Mouse (Mus musculus) thymus, adult 2 months (tissue): ENCODE measurements around the gene Cyb5r1. TPM values are rescaled to one million over a fixed set of nuclear protein-coding genes. Genes with fewer than 3 reads are reported as not detected.
A peak's percentile ranks its signal among the peaks of the same experiment; 100 is the strongest.

Experiments used
- DNase-seq: peaks from one replicate; pipeline ENCODE4 v3.0.0; 2021
- H3K27ac ChIP-seq: fragments of 200-500 bp; 2 replicates; pipeline ENCODE4 v1.5.1; 2012; ENCODE audit warnings: low read length, control low read depth; ENCODE audit not compliant: control insufficient read depth, insufficient read depth
- H3K27me3 ChIP-seq: fragments of 200-500 bp; 2 replicates; pipeline ENCODE4 v1.6.1; 2012; ENCODE audit warnings: mild to moderate bottlenecking, low read length, moderate library complexity, mixed read lengths; ENCODE audit not compliant: control insufficient read depth, insufficient read depth
- H3K36me3 ChIP-seq: fragments of 200-500 bp; 2 replicates; pipeline ENCODE4 v1.6.1; 2012; ENCODE audit warnings: mild to moderate bottlenecking, low read length, moderate library complexity; ENCODE audit not compliant: control insufficient read depth, insufficient read depth
- H3K4me1 ChIP-seq: fragments of 200-500 bp; replicated peaks from 2 replicates; pipeline ENCODE4 v1.6.1; 2012; ENCODE audit warnings: low read length; ENCODE audit not compliant: control insufficient read depth, insufficient read depth
- H3K4me3 ChIP-seq: fragments of 200-500 bp; 2 replicates; pipeline ENCODE4 v1.5.1; 2012; ENCODE audit warnings: mild to moderate bottlenecking, low read length, control low read depth, moderate library complexity; ENCODE audit not compliant: control insufficient read depth, insufficient read depth
- CTCF ChIP-seq: fragments of 200-500 bp; IDR thresholded peaks from 2 replicates; pipeline ENCODE4 v1.5.1; 2012; ENCODE audit warnings: mild to moderate bottlenecking, control low read depth, low read length, moderate library complexity, borderline replicate concordance; ENCODE audit not compliant: control insufficient read depth, poor library complexity, insufficient read depth; ENCODE audit errors: extremely low read depth
- POLR2A ChIP-seq: fragments of 200-500 bp; IDR thresholded peaks from 2 replicates; pipeline ENCODE4 v1.6.1; 2012; ENCODE audit warnings: mild to moderate bottlenecking, low read length, control low read depth, moderate library complexity; ENCODE audit not compliant: control insufficient read depth, poor library complexity, insufficient read depth; ENCODE audit errors: extremely low read depth
- WGBS: fragments of 180-500 bp; shearing (Covaris S2); methylation state at CpG from one replicate; pipeline ENCODE4 v1.1.7; 2018; 5-methylcytosine and 5-hydroxymethylcytosine counted together
- polyA plus RNA-seq: library from polyadenylated mRNA; depleted of rRNA; stranded (reverse); fragments of >200 nt; gene quantifications from 2 replicates; pipeline ENCODE4 v1.2.3, GENCODE M21; 2012

Cyb5r1 gene
- polyA plus RNA-seq, 1 experiment = 47.2 TPM

- Histone ChIP-seq H3K36me3 (no peaks in the 10 kb centered on the region), H3K27me3 (no peaks in the 10 kb centered on the region; the same call in 1 of the 2 replicates), H3K4me1 (peaks cover 7% of the 10 kb centered on the region; the same call in 1 of the 2 replicates), H3K4me3 (no peak within 1 kb of the TSS), H3K27ac (no peak within 1 kb of the TSS)
- WGBS = 94% methylated on average over 1 of the region's 1 CpGs
- DNase-seq = no peak
- TF ChIP-seq POLR2A (no peak), CTCF (no peak)
Measured at GRCm38 (mm10) chr1:134385666-134386065, 19.7 kb upstream of the Cyb5r1 start, which contains the start of gene 4933406M09Rik. 4933406M09Rik (plus strand) TSS chr1:134385940.

- TF ChIP-seq CTCF (no peak), POLR2A (no peak)
- 89% methylated on average over 5 of the region's 5 CpGs for WGBS
- Histone ChIP-seq H3K36me3 (no peaks in the 10 kb centered on the region), H3K27ac (no peak overlapping the region), H3K27me3 (no peaks in the 10 kb centered on the region), H3K4me3 (no peak overlapping the region), H3K4me1 (no peaks in the 10 kb centered on the region)
- DNase-seq = no peak
Measured at GRCm38 (mm10) chr1:134393827-134394226, 11.5 kb upstream of the Cyb5r1 start.

- Histone ChIP-seq H3K4me1 (no peaks in the 10 kb centered on the region), H3K27me3 (no peaks in the 10 kb centered on the region), H3K4me3 (no peak overlapping the region), H3K27ac (no peak overlapping the region), H3K36me3 (no peaks in the 10 kb centered on the region)
- WGBS = 93% methylated on average over 12 of the region's 12 CpGs
- DNase-seq = no peak
- TF ChIP-seq CTCF (no peak), POLR2A (no peak)
Measured at GRCm38 (mm10) chr1:134398210-134398609, 7.1 kb upstream of the Cyb5r1 start.

GRCm38 (mm10) chr1:134399735-134400134 lies 5.6 kb upstream of the Cyb5r1 start:
- Histone ChIP-seq H3K27ac (no peak overlapping the region), H3K4me3 (no peak overlapping the region)
- no peak for TF ChIP-seq CTCF
- no peak for TF ChIP-seq POLR2A

GRCm38 (mm10) chr1:134406414-134406771 lies 1.0 kb downstream of the Cyb5r1 start:
- Histone ChIP-seq H3K36me3 (no peaks in the 10 kb centered on the region), H3K4me3 (peak overlapping the region; percentile 94), H3K4me1 (peaks cover 9% of the 10 kb centered on the region), H3K27ac (no peak overlapping the region), H3K27me3 (no peaks in the 10 kb centered on the region)
- DNase-seq = no peak
- TF ChIP-seq POLR2A (no peak), CTCF (no peak)
- WGBS = 16% methylated on average over 8 of the region's 8 CpGs

More at GRCm38 (mm10) chr1:134399735-134400134, 5.6 kb upstream of the Cyb5r1 start:
- Histone ChIP-seq H3K27me3 (no peaks in the 10 kb centered on the region), H3K4me1 (no peaks in the 10 kb centered on the region), H3K36me3 (no peaks in the 10 kb centered on the region)
- 85% methylated on average over 5 of the region's 5 CpGs for WGBS
- DNase-seq = no peak

GRCm38 (mm10) chr1:134408080-134408479 lies 2.7 kb downstream of the Cyb5r1 start:
- no peaks in the 10 kb centered on the region for H3K27me3 ChIP-seq
- no peak overlapping the region for H3K4me3 ChIP-seq
- DNase-seq = no peak
- no peaks in the 10 kb centered on the region for H3K36me3 ChIP-seq
- 95% methylated on average over 8 of the region's 8 CpGs for WGBS
- no peak overlapping the region for H3K27ac ChIP-seq
- TF ChIP-seq CTCF (no peak), POLR2A (no peak)
- H3K4me1 ChIP-seq = peaks cover 9% of the 10 kb centered on the region

GRCm38 (mm10) chr1:134411706-134412629 lies 6.6 kb downstream of the Cyb5r1 start:
- TF ChIP-seq POLR2A = no peak
- no peak for TF ChIP-seq CTCF
- no peaks in the 10 kb centered on the region for H3K36me3 ChIP-seq
- no peak overlapping the region for H3K27ac ChIP-seq
- no peaks in the 10 kb centered on the region for H3K27me3 ChIP-seq
- no peak overlapping the region for H3K4me3 ChIP-seq
- WGBS = 98% methylated on average over 9 of the region's 9 CpGs
- no peak for DNase-seq
- H3K4me1 ChIP-seq = peaks cover 7% of the 10 kb centered on the region
